Mouse (Mus musculus): ENCODE measurements around the gene Nrip1. TPM values are rescaled to one million over a fixed set of nuclear protein-coding genes. Genes with fewer than 3 reads are reported as not detected.

Nrip1 gene
- total and polyA plus RNA-seq, 2 experiments from 2014 or later = 34.8 to 40.9 TPM

- no peak; the same call in 1 of the 2 replicates for ATAC-seq
- Histone ChIP-seq H3K27ac (ENCODE audit: low read depth, low read length) (no peak overlapping the region), H3K9me3 (ENCODE audit: low read length) (no peaks in the 10 kb centered on the region), H3K4me2 (ENCODE audit: low read depth) (no peak overlapping the region), H3K4me1 (ENCODE audit: insufficient read depth) (no peaks in the 10 kb centered on the region), H3K9ac (no peak overlapping the region), H3K36me3 (ENCODE audit: insufficient read depth) (peaks cover 28% of the 10 kb centered on the region), H3K27me3 (ENCODE audit: insufficient read depth, low read length) (no peaks in the 10 kb centered on the region), H3K4me3 (ENCODE audit: low read depth, low read length) (no peak overlapping the region)
- TF ChIP-seq CTCF (IDR thresholded peaks at IDR 0.05; ENCODE audit: low read depth) = no peak
- DNase-seq = no peak
- WGBS = 92% methylated on average over 15 of the region's 15 CpGs
These were observed 79.1 kb downstream of the Nrip1 start for GRCm38 (mm10) chr16:76294550-76294949.

GRCm38 (mm10) chr16:76293765-76294463 lies 79.7 kb downstream of the Nrip1 start:
- no peak for ATAC-seq
- H3K4me3 ChIP-seq (ENCODE audit: low read depth, low read length) = no peak overlapping the region
- 90% methylated on average over 20 of the region's 20 CpGs for WGBS

GRCm38 (mm10) chr16:76293176-76293575 lies 80.5 kb downstream of the Nrip1 start:
- Histone ChIP-seq H3K4me2 (ENCODE audit: low read depth) (no peak overlapping the region), H3K9me3 (ENCODE audit: low read length) (no peaks in the 10 kb centered on the region), H3K9ac (no peak overlapping the region), H3K27me3 (ENCODE audit: insufficient read depth, low read length) (no peaks in the 10 kb centered on the region), H3K27ac (ENCODE audit: low read depth, low read length) (no peak overlapping the region), H3K4me3 (ENCODE audit: low read depth, low read length) (no peak overlapping the region), H3K4me1 (ENCODE audit: insufficient read depth) (no peaks in the 10 kb centered on the region), H3K36me3 (ENCODE audit: insufficient read depth) (peaks cover 28% of the 10 kb centered on the region)
- no peak for ATAC-seq
- no peak for TF ChIP-seq CTCF (IDR thresholded peaks at IDR 0.05; ENCODE audit: low read depth)
- 96% methylated on average over 21 of the region's 21 CpGs for WGBS
- no peak for DNase-seq

More at GRCm38 (mm10) chr16:76293765-76294463, 79.7 kb downstream of the Nrip1 start:
- Histone ChIP-seq H3K9ac (no peak overlapping the region), H3K4me2 (ENCODE audit: low read depth) (no peak overlapping the region), H3K4me1 (ENCODE audit: insufficient read depth) (no peaks in the 10 kb centered on the region), H3K27me3 (ENCODE audit: insufficient read depth, low read length) (no peaks in the 10 kb centered on the region), H3K9me3 (ENCODE audit: low read length) (no peaks in the 10 kb centered on the region), H3K36me3 (ENCODE audit: insufficient read depth) (peaks cover 28% of the 10 kb centered on the region), H3K27ac (ENCODE audit: low read depth, low read length) (no peak overlapping the region)
- TF ChIP-seq CTCF (IDR thresholded peaks at IDR 0.05; ENCODE audit: low read depth) = no peak
- no peak for DNase-seq

GRCm38 (mm10) chr16:76292656-76293055 lies 81.0 kb downstream of the Nrip1 start:
- no peak overlapping the region for H3K27ac ChIP-seq (ENCODE audit: low read depth, low read length)
- ATAC-seq (no peak), DNase-seq (no peak)
- H3K36me3 ChIP-seq (ENCODE audit: insufficient read depth) = peaks cover 28% of the 10 kb centered on the region
- H3K4me2 ChIP-seq (ENCODE audit: low read depth) = no peak overlapping the region
- no peak overlapping the region for H3K4me3 ChIP-seq (ENCODE audit: low read depth, low read length)
- TF ChIP-seq CTCF (IDR thresholded peaks at IDR 0.05; ENCODE audit: low read depth) = no peak
- 95% methylated on average over 15 of the region's 15 CpGs for WGBS
- H3K27me3 ChIP-seq (ENCODE audit: insufficient read depth, low read length) = no peaks in the 10 kb centered on the region
- H3K9ac ChIP-seq = no peak overlapping the region
- no peaks in the 10 kb centered on the region for H3K4me1 ChIP-seq (ENCODE audit: insufficient read depth)
- H3K9me3 ChIP-seq (ENCODE audit: low read length) = no peaks in the 10 kb centered on the region

- Histone ChIP-seq H3K4me1 (ENCODE audit: insufficient read depth) (no peaks in the 10 kb centered on the region), H3K4me3 (ENCODE audit: low read depth, low read length) (no peak overlapping the region), H3K9me3 (ENCODE audit: low read length) (no peaks in the 10 kb centered on the region), H3K27me3 (ENCODE audit: insufficient read depth, low read length) (no peaks in the 10 kb centered on the region), H3K36me3 (ENCODE audit: insufficient read depth) (peaks cover 28% of the 10 kb centered on the region), H3K9ac (no peak overlapping the region), H3K4me2 (ENCODE audit: low read depth) (no peak overlapping the region), H3K27ac (ENCODE audit: low read depth, low read length) (no peak overlapping the region)
- no peak for TF ChIP-seq CTCF (IDR thresholded peaks at IDR 0.05; ENCODE audit: low read depth)
- 82% methylated on average over 14 of the region's 14 CpGs for WGBS
- ATAC-seq (no peak), DNase-seq (no peak)
These were observed 82.3 kb downstream of the Nrip1 start for GRCm38 (mm10) chr16:76291366-76291765.

- H3K27me3 ChIP-seq (ENCODE audit: insufficient read depth, low read length) = no peaks in the 10 kb centered on the region
- no peaks in the 10 kb centered on the region for H3K9me3 ChIP-seq (ENCODE audit: low read length)
- H3K4me3 ChIP-seq (ENCODE audit: low read depth, low read length) = no peak overlapping the region
- TF ChIP-seq CTCF (IDR thresholded peaks at IDR 0.05; ENCODE audit: low read depth) = no peak
- WGBS = 77% methylated on average over 2 of the region's 2 CpGs
- no peak for DNase-seq
- H3K4me1 ChIP-seq (ENCODE audit: insufficient read depth) = no peaks in the 10 kb centered on the region
- no peak for ATAC-seq
- no peak overlapping the region for H3K4me2 ChIP-seq (ENCODE audit: low read depth)
- no peak overlapping the region for H3K9ac ChIP-seq
- no peak overlapping the region for H3K27ac ChIP-seq (ENCODE audit: low read depth, low read length)
- H3K36me3 ChIP-seq (ENCODE audit: insufficient read depth) = peaks cover 26% of the 10 kb centered on the region
These were observed 84.1 kb downstream of the Nrip1 start for GRCm38 (mm10) chr16:76289495-76289894.

GRCm38 (mm10) chr16:76283796-76284195 lies 89.8 kb downstream of the Nrip1 start:
- ATAC-seq (no peak), DNase-seq (no peak)
- Histone ChIP-seq H3K27me3 (ENCODE audit: insufficient read depth, low read length) (no peaks in the 10 kb centered on the region), H3K9ac (no peak overlapping the region), H3K4me3 (ENCODE audit: low read depth, low read length) (no peak overlapping the region), H3K4me1 (ENCODE audit: insufficient read depth) (no peaks in the 10 kb centered on the region), H3K4me2 (ENCODE audit: low read depth) (no peak overlapping the region), H3K36me3 (ENCODE audit: insufficient read depth) (no peaks in the 10 kb centered on the region), H3K27ac (ENCODE audit: low read depth, low read length) (no peak overlapping the region), H3K9me3 (ENCODE audit: low read length) (no peaks in the 10 kb centered on the region)
- TF ChIP-seq CTCF (IDR thresholded peaks at IDR 0.05; ENCODE audit: low read depth) = no peak
- 44% methylated on average over 3 of the region's 3 CpGs for WGBS
